Mouse (Mus musculus) testis, adult 2 months (tissue): Measurements from ENCODE around the gene Col6a4.

Source experiments
- CTCF ChIP-seq: fragments of 200-500 bp; IDR thresholded peaks from 2 replicates; pipeline ENCODE4 v1.5.1; 2012; ENCODE audit warnings: low read depth, mild to moderate bottlenecking, inconsistent platforms, low read length, moderate library complexity; ENCODE audit not compliant: control insufficient read depth, insufficient read depth, insufficient replicate concordance
- POLR2A ChIP-seq: fragments of 200-500 bp; IDR thresholded peaks from 2 replicates; pipeline ENCODE4 v1.6.1; 2012; ENCODE audit warnings: low read depth, mild to moderate bottlenecking, inconsistent platforms, low read length, moderate library complexity; ENCODE audit not compliant: control insufficient read depth

GRCm38 (mm10) chr9:105992425-105992824 is 104.2 kb downstream of the Col6a4 start:
- TF ChIP-seq POLR2A: no peak
- TF ChIP-seq CTCF: no peak
